Mouse (Mus musculus): ENCODE measurements around the gene Map3k5. TPM values are rescaled to one million over a fixed set of nuclear protein-coding genes. Genes with fewer than 3 reads are reported as not detected.

Gene Map3k5
- total and polyA plus RNA-seq, 3 experiments = 0.35 to 0.97 TPM; not detected in 1

GRCm38 (mm10) chr10:20181680-20182399 lies 247.6 kb downstream of the Map3k5 start:
- H3K4me1 ChIP-seq (ENCODE audit: control insufficient read depth in 1 of 2, insufficient read depth in 2 of 2, low read length in 2 of 2) = peaks cover 0 to 5% of the 10 kb centered on the region in 2 experiments; a peak in 3 of 4 replicates
- no peak for DNase-seq (ENCODE audit: low read depth, low spot score)
- H3K27ac ChIP-seq (ENCODE audit: control insufficient read depth, low read depth, low read length) = no peak overlapping the region
- no peaks in the 10 kb centered on the region for H3K79me2 ChIP-seq (ENCODE audit: control insufficient read depth, insufficient read depth, low read length, poor library complexity)
- no peaks in the 10 kb centered on the region for H3K9me3 ChIP-seq (replicated peaks; ENCODE audit: insufficient read depth, low read length)
- no peak overlapping the region for H3K4me3 ChIP-seq (ENCODE audit: control insufficient read depth in 1 of 2, insufficient read depth in 1 of 2, low read depth in 2 of 2, low read length in 2 of 2)
- H3K36me3 ChIP-seq (ENCODE audit: control insufficient read depth in 1 of 2, insufficient read depth in 2 of 2, low read length in 2 of 2) = peaks cover 0 to 2% of the 10 kb centered on the region in 2 experiments; a peak in 1 of 4 replicates
- TF ChIP-seq GATA1 (IDR thresholded peaks at IDR 0.05; ENCODE audit: low read depth, low read length) (no peak), ZNF384 (IDR thresholded peaks at IDR 0.05; ENCODE audit: low read depth, low read length) (no peak), ELF1 (IDR thresholded peaks at IDR 0.05; ENCODE audit: low read depth, low read length) (no peak), MYC (IDR thresholded peaks at IDR 0.05; ENCODE audit: low read depth, low read length) (no peak), POLR2AphosphoS2 (IDR thresholded peaks at IDR 0.05; ENCODE audit: low read length) (no peak), RCOR1 (IDR thresholded peaks at IDR 0.05; ENCODE audit: low read depth, low read length) (no peak), ZC3H11A (IDR thresholded peaks at IDR 0.05; ENCODE audit: low read depth, low read length) (no peak), NRF1 (IDR thresholded peaks at IDR 0.05; ENCODE audit: insufficient read depth, low read depth, low read length, poor library complexity, severe bottlenecking) (no peak), EP300 (IDR thresholded peaks at IDR 0.05; ENCODE audit: low read depth in 1 of 2, low read length in 2 of 2) (no peak), MYB (IDR thresholded peaks at IDR 0.05; ENCODE audit: low read depth, low read length) (no peak), KAT2A (conservative IDR thresholded peaks at IDR 0.05; ENCODE audit: low read depth, low read length) (no peak), ZKSCAN1 (IDR thresholded peaks at IDR 0.05; ENCODE audit: low read depth, low read length) (no peak), MXI1 (IDR thresholded peaks at IDR 0.05; ENCODE audit: low read depth, low read length) (no peak), CHD2 (IDR thresholded peaks at IDR 0.05; ENCODE audit: low read length) (no peak), TBP (IDR thresholded peaks at IDR 0.05; ENCODE audit: low read depth, low read length) (no peak), TAL1 (IDR thresholded peaks at IDR 0.05; ENCODE audit: low read length) (no peak), CTCF (IDR thresholded peaks at IDR 0.05 in 2 of 3, conservative IDR thresholded peaks at IDR 0.05 in 1 of 3; ENCODE audit: control insufficient read depth in 1 of 3, insufficient read depth in 1 of 3, low read depth in 2 of 3, low read length in 3 of 3, poor library complexity in 1 of 3, severe bottlenecking in 1 of 3) (no peak)
- no peaks in the 10 kb centered on the region for H3K27me3 ChIP-seq (ENCODE audit: control insufficient read depth in 1 of 2, insufficient read depth in 2 of 2, low read length in 2 of 2)
- H3K9ac ChIP-seq (ENCODE audit: control insufficient read depth, low read depth, low read length, poor library complexity, severe bottlenecking) = no peak overlapping the region

GRCm38 (mm10) chr10:20184326-20184725 lies 250.1 kb downstream of the Map3k5 start:
- TF ChIP-seq MEF2A (IDR thresholded peaks at IDR 0.05; ENCODE audit: extremely low read depth, insufficient replicate concordance, low read depth, low read length, poor library complexity, severe bottlenecking) (no peak), NELFE (IDR thresholded peaks at IDR 0.05; ENCODE audit: low read depth, low read length) (no peak), ETS1 (IDR thresholded peaks at IDR 0.05; ENCODE audit: low read depth, low read length) (no peak), ZMIZ1 (IDR thresholded peaks at IDR 0.05; ENCODE audit: low read depth, low read length) (no peak), MAZ (IDR thresholded peaks at IDR 0.05; ENCODE audit: low read depth, low read length) (no peak), MYC (IDR thresholded peaks at IDR 0.05; ENCODE audit: low read depth, low read length) (no peak), POLR2AphosphoS5 (IDR thresholded peaks at IDR 0.05; ENCODE audit: borderline replicate concordance, low read depth, low read length) (no peak), ZKSCAN1 (IDR thresholded peaks at IDR 0.05; ENCODE audit: low read depth, low read length) (no peak), GABPA (IDR thresholded peaks at IDR 0.05; ENCODE audit: low read depth, low read length) (no peak), EP300 (IDR thresholded peaks at IDR 0.05; ENCODE audit: low read depth in 1 of 2, low read length in 2 of 2) (no peak), TCF12 (IDR thresholded peaks at IDR 0.05; ENCODE audit: low read depth, low read length) (no peak)
- Histone ChIP-seq H3K36me3 (ENCODE audit: control insufficient read depth in 1 of 2, insufficient read depth in 2 of 2, low read length in 2 of 2) (no peaks in the 10 kb centered on the region), H3K27me3 (ENCODE audit: control insufficient read depth in 1 of 2, insufficient read depth in 2 of 2, low read length in 2 of 2) (no peaks in the 10 kb centered on the region), H3K27ac (ENCODE audit: control insufficient read depth, low read depth, low read length) (no peak overlapping the region), H3K9me3 (replicated peaks; ENCODE audit: insufficient read depth, low read length) (no peaks in the 10 kb centered on the region), H3K4me1 (ENCODE audit: control insufficient read depth in 1 of 2, insufficient read depth in 2 of 2, low read length in 2 of 2) (peaks cover 0 to under 1% of the 10 kb centered on the region in 2 experiments; a peak in 1 of 4 replicates), H3K9ac (ENCODE audit: control insufficient read depth, low read depth, low read length, poor library complexity, severe bottlenecking) (no peak overlapping the region), H3K79me2 (ENCODE audit: control insufficient read depth, insufficient read depth, low read length, poor library complexity) (no peaks in the 10 kb centered on the region), H3K4me3 (ENCODE audit: control insufficient read depth in 1 of 2, insufficient read depth in 1 of 2, low read depth in 2 of 2, low read length in 2 of 2) (no peak overlapping the region)
- DNase-seq (ENCODE audit: low read depth, low spot score) = no peak
